Mouse (Mus musculus) hindbrain, embryonic 15.5 days (tissue): ENCODE data around the gene Olfr667. TPM values are rescaled to one million over a fixed set of nuclear protein-coding genes. Genes with fewer than 3 reads are reported as not detected.
"Not testable (repeated sequence)": the region's sequence is repeated elsewhere in the genome, so short reads cannot be mapped to it uniquely, and the experiment has no call there.

Source experiments
- ATAC-seq: fragments of 200-750 bp; cut with Nextera tagmentation; 2 replicates; pipeline ENCODE4 v1.8.0; 2017; ENCODE audit warnings: low read depth, moderate number of reproducible peaks, moderate TSS enrichment; ENCODE audit not compliant: low FRiP score
- H3K27ac ChIP-seq: fragments of 300-500 bp; sonication (generic); replicated peaks from 2 replicates; pipeline ENCODE4 v1.5.1; 2015; ENCODE audit warnings: mild to moderate bottlenecking, inconsistent platforms
- H3K27me3 ChIP-seq: fragments of 300-500 bp; sonication (generic); 2 replicates; pipeline ENCODE4 v1.6.1; 2015; ENCODE audit warnings: control low read depth, inconsistent platforms
- H3K36me3 ChIP-seq: fragments of 300-500 bp; sonication (generic); 2 replicates; pipeline ENCODE4 v1.6.1; 2015; ENCODE audit warnings: control low read depth, inconsistent platforms
- H3K4me1 ChIP-seq: fragments of 300-500 bp; sonication (generic); replicated peaks from 2 replicates; pipeline ENCODE4 v1.6.1; 2015; ENCODE audit warnings: control low read depth, inconsistent platforms
- H3K4me2 ChIP-seq: fragments of 300-500 bp; sonication (generic); 2 replicates; pipeline ENCODE4 v1.6.1; 2015; ENCODE audit warnings: moderate library complexity, mild to moderate bottlenecking, inconsistent platforms
- H3K4me3 ChIP-seq: fragments of 300-500 bp; sonication (generic); 2 replicates; pipeline ENCODE4 v1.5.1; 2015; ENCODE audit warnings: mild to moderate bottlenecking, inconsistent platforms
- H3K9ac ChIP-seq: fragments of 300-500 bp; sonication (generic); 2 replicates; pipeline ENCODE4 v1.6.1; 2015; ENCODE audit warnings: inconsistent platforms
- H3K9me3 ChIP-seq: fragments of 300-500 bp; sonication (generic); 2 replicates; pipeline ENCODE4 v1.6.1; 2016; ENCODE audit warnings: control low read depth, inconsistent platforms
- WGBS: fragments of 180-500 bp; shearing (Covaris S2); methylation state at CpG from one replicate; pipeline ENCODE4 v1.1.7; 2015; 5-methylcytosine and 5-hydroxymethylcytosine counted together
- polyA plus RNA-seq: library from polyadenylated mRNA; unstranded; fragments of >200 nt; fragmentation: Nextera tagmentation; extraction: Ambion mirVana; gene quantifications from 2 replicates; pipeline ENCODE4 v1.2.1, GENCODE M21; 2015

The Olfr667 gene
- polyA plus RNA-seq: not detected in 2 replicates

DNA sequence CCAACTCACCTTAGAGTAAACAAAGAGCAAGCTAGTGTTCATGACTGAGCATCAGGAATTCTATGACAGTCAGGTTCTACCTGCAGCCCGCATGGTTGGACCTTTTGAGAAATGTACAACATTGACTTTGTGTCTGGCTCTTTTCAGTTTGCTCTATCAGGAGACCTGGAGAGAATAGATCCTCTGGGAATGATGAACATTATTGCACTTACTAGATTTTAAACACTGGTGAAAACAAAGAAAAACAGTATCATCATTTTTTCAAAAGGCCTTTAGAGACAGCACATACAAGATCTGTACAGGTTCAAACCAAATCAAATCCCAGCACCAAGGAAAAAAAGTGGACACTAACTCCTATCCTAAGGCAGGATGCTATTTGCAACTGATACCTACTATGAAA, at the start of gene Olfr667:
TSS of gene Olfr667 (minus strand) at position 101 of the 400 bp plus-strand sequence.
- no peaks in the 10 kb centered on the region for H3K9me3 ChIP-seq
- no peak for ATAC-seq
- no peak within 1 kb of the TSS for H3K4me2 ChIP-seq
- no peak within 1 kb of the TSS for H3K4me3 ChIP-seq
- no peak within 1 kb of the TSS for H3K9ac ChIP-seq
- no peak within 1 kb of the TSS for H3K27ac ChIP-seq
- no peaks in the 10 kb centered on the region for H3K27me3 ChIP-seq
- WGBS: 95% methylated on average over 1 of the region's 1 CpGs
- H3K4me1 ChIP-seq: no peaks in the 10 kb centered on the region
- H3K36me3 ChIP-seq: no peaks in the 10 kb centered on the region

DNA sequence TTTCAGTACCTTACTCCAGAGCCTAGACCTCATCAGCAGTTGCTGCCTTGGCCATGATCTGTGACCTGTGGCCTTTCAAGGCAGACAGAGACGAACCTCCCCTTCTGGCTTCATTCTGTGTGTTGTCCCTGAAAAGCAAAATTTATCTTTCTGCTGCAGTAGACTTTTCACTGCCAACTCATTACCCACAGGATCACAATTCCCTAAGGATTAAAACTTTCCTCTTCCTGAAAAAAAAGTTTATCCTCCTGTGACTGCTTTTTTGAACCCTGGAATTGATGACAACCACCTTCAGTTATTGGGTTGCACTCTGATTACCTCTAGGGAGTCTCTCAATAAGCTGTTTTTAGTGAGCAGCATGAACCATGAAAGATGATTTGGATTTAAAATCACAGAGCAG, 41.2 kb upstream of the Olfr667 start, which contains the start of gene Olfr670:
TSS of gene Olfr670 (minus strand) at position 101 of the 400 bp plus-strand sequence.
- 65% methylated on average over 1 of the region's 1 CpGs for WGBS
- Histone ChIP-seq H3K27me3 (no peaks in the 10 kb centered on the region), H3K9me3 (no peaks in the 10 kb centered on the region), H3K9ac (no peak within 1 kb of the TSS), H3K4me3 (no peak within 1 kb of the TSS), H3K27ac (no peak within 1 kb of the TSS), H3K4me2 (no peak within 1 kb of the TSS), H3K36me3 (no peaks in the 10 kb centered on the region), H3K4me1 (no peaks in the 10 kb centered on the region)
- no peak for ATAC-seq

DNA sequence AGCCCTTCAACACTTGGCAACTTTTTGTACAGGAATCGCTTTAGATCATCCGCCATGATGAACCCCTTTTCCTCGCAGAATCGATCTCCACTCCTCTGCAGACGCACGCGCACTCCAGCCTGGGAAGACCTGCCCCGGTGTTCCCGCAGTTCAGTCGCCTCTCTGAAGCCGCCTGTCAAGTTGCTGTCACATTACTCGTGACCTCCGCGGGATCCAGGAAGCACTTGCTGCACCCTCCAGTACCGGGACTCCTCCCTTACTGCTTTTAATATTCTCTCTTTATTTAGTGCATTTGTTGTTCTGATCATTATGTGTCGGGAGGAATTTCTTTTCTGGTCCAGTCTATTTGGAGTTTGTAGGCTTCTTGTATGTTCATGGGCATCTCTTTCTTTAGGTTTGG, 29.0 kb upstream of the Olfr667 start:
- not testable (repeated sequence) for H3K27me3 ChIP-seq

DNA sequence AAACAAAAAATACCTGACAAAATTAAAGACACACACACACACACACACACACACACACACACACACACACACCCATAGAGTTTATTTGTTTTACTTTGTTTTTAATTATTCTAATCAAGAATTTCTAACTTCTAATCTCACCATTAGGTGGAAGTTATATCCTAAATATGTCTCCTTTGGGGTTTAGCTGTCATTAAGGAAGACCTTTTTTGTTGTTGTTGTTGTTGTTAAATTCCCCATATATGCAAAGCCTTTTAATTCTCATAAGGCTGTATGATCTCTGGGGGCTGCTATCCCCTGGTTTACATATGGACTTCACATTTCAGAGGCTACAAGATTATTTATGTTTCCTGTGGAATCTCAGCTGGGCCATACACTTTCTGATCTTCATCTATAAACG, 12.7 kb upstream of the Olfr667 start, which contains the start of gene Olfr669:
TSS of gene Olfr669 (plus strand) at position 301 of the 400 bp plus-strand sequence.
- Histone ChIP-seq H3K4me1 (no peaks in the 10 kb centered on the region), H3K27ac (no peak within 1 kb of the TSS), H3K4me3 (no peak within 1 kb of the TSS), H3K4me2 (no peak within 1 kb of the TSS), H3K9me3 (no peaks in the 10 kb centered on the region), H3K36me3 (no peaks in the 10 kb centered on the region), H3K27me3 (no peaks in the 10 kb centered on the region), H3K9ac (no peak within 1 kb of the TSS)
- no peak for ATAC-seq
- 89% methylated on average over 1 of the region's 1 CpGs for WGBS

More for the DNA sequence above, 29.0 kb upstream of the Olfr667 start:
- not testable (repeated sequence) for H3K9me3 ChIP-seq, H3K27ac ChIP-seq, H3K4me2 ChIP-seq, H3K4me1 ChIP-seq, H3K36me3 ChIP-seq, H3K9ac ChIP-seq, ATAC-seq, H3K4me3 ChIP-seq
- WGBS: 95% methylated on average over 16 of the region's 16 CpGs

DNA sequence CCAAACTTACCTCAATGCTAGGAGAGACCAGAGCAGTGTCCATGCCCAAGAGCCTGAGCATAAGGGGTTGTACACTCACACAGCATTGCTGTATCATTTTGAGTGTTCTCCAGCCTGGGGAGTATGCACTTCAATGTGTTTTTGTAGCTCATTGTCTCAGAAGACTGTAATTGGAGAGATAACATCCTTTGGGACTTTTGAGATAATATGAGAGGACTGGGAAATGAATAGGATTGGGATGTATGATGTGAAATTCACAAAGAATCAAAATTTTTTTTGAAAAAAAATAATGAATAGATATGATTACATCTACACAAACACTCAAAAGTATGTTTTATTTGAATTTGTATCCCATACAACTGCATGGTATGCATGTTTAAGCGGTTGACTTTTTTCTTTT, 6.7 kb upstream of the Olfr667 start, which contains the start of gene Olfr668:
TSS of gene Olfr668 (minus strand) at position 101 of the 400 bp plus-strand sequence.
- no peak within 1 kb of the TSS for H3K9ac ChIP-seq
- no peak within 1 kb of the TSS for H3K4me3 ChIP-seq
- H3K36me3 ChIP-seq: no peaks in the 10 kb centered on the region
- H3K9me3 ChIP-seq: no peaks in the 10 kb centered on the region
- no peaks in the 10 kb centered on the region for H3K27me3 ChIP-seq
- no peak for ATAC-seq
- 79% methylated on average over 1 of the region's 1 CpGs for WGBS
- no peak within 1 kb of the TSS for H3K27ac ChIP-seq
- no peaks in the 10 kb centered on the region for H3K4me1 ChIP-seq
- no peak within 1 kb of the TSS for H3K4me2 ChIP-seq

DNA sequence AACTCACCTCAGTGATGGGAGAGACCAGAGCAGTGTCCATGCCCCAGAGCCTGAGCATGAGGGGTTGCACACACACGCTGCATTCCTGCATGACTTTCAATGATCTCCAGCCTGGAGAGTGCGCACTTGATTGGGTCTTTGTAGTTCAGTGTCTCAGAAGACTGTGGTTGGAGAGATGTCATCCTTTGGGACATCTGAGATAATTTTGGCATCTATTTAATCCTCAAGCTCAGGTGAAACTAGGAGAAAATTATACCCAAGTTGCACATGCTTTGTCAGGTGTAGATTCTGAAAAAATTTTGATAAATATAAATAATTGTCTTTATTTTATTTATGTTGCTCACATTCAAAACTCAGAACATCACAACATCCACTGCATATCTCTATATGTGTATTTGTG, 25.4 kb downstream of the Olfr667 start, which contains the start of gene Olfr666:
TSS of gene Olfr666 (minus strand) at position 101 of the 400 bp plus-strand sequence.
- Histone ChIP-seq H3K27ac (no peak within 1 kb of the TSS), H3K4me2 (no peak within 1 kb of the TSS), H3K4me3 (no peak within 1 kb of the TSS), H3K4me1 (no peaks in the 10 kb centered on the region), H3K27me3 (no peaks in the 10 kb centered on the region), H3K9ac (no peak within 1 kb of the TSS), H3K36me3 (no peaks in the 10 kb centered on the region), H3K9me3 (no peaks in the 10 kb centered on the region)
- 88% methylated on average over 2 of the region's 2 CpGs for WGBS
- ATAC-seq: no peak

DNA sequence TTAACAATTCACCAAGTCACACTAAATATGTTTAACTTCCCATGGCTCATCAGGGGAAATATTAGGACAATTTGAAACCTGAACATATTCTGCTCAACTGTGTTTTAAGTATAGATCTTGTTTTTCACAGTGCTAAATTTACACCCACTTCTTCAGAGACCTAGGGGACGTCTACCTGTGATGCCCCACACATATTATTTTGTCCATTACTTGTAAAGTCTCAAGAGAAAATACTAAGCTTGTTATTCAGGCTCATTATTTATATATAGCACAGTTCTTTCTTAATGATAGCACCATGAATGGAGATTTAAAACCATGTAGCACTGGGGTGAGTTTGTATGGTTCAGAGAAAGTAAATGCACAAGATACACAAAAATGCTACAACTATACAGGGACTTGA, 43.6 kb downstream of the Olfr667 start, which contains the start of gene Olfr665:
TSS of gene Olfr665 (plus strand) at position 301 of the 400 bp plus-strand sequence.
- Histone ChIP-seq H3K27me3 (no peaks in the 10 kb centered on the region), H3K9ac (no peak within 1 kb of the TSS), H3K4me2 (no peak within 1 kb of the TSS), H3K27ac (no peak within 1 kb of the TSS), H3K9me3 (no peaks in the 10 kb centered on the region), H3K4me3 (no peak within 1 kb of the TSS), H3K36me3 (no peaks in the 10 kb centered on the region), H3K4me1 (no peaks in the 10 kb centered on the region)
- 49% methylated on average over 1 of the region's 1 CpGs for WGBS
- no peak for ATAC-seq

Other genes with a start within 250 kb of the Olfr667 start
- gene Olfr661, start 235.0 kb downstream of the Olfr667 start, polyA plus RNA-seq: not detected in 2 replicates
- gene Usp17le, start 144.0 kb downstream of the Olfr667 start, polyA plus RNA-seq: not detected in 2 replicates
- gene Usp17lb, start 78.9 kb downstream of the Olfr667 start, polyA plus RNA-seq: not detected in 2 replicates
- gene Usp17la, start 64.5 kb downstream of the Olfr667 start, polyA plus RNA-seq: not detected in 2 replicates
- not detected in 2 replicates for gene Olfr665, start 43.5 kb downstream of the Olfr667 start, polyA plus RNA-seq
- not detected in 2 replicates for gene Olfr666, start 25.5 kb downstream of the Olfr667 start, polyA plus RNA-seq
- not detected in 2 replicates for gene Olfr668, start 6.6 kb upstream of the Olfr667 start, polyA plus RNA-seq
- gene Olfr669, start 12.8 kb upstream of the Olfr667 start, polyA plus RNA-seq: not detected in 2 replicates
- not detected in 2 replicates for gene Olfr670, start 41.1 kb upstream of the Olfr667 start, polyA plus RNA-seq
- not detected in 2 replicates for gene Olfr671, start 57.6 kb upstream of the Olfr667 start, polyA plus RNA-seq
- not detected in 2 replicates for gene Olfr672, start 80.5 kb upstream of the Olfr667 start, polyA plus RNA-seq
- not detected in 2 replicates for gene Olfr675, start 107.0 kb upstream of the Olfr667 start, polyA plus RNA-seq
- gene Olfr676, start 111.2 kb upstream of the Olfr667 start, polyA plus RNA-seq: not detected in 2 replicates
- not detected in 2 replicates for gene Olfr677, start 129.9 kb upstream of the Olfr667 start, polyA plus RNA-seq
- gene Olfr678, start 143.0 kb upstream of the Olfr667 start, polyA plus RNA-seq: not detected in 2 replicates
- not detected in 2 replicates for gene Olfr679, start 159.7 kb upstream of the Olfr667 start, polyA plus RNA-seq
- gene Olfr680-ps1, start 171.3 kb upstream of the Olfr667 start, polyA plus RNA-seq: not detected in 2 replicates
- gene Olfr681, start 195.4 kb upstream of the Olfr667 start, polyA plus RNA-seq: not detected in 2 replicates
- gene Olfr683, start 225.5 kb upstream of the Olfr667 start, polyA plus RNA-seq: not detected in 2 replicates
- gene Olfr684, start 242.2 kb upstream of the Olfr667 start, polyA plus RNA-seq: not detected in 2 replicates